Mouse (Mus musculus) adrenal gland, postnatal 25 days (tissue): Measurements from ENCODE around the gene Myt1l. TPM values are rescaled to one million over a fixed set of nuclear protein-coding genes. Genes with fewer than 3 reads are reported as not detected.
A peak's percentile ranks its signal among the peaks of the same experiment; 100 is the strongest.

Source experiments
- DNase-seq: peaks from one replicate; pipeline ENCODE4 v3.0.0; 2021; ENCODE audit warnings: mixed read lengths
- total RNA-seq: library from RNA; stranded (reverse); gene quantifications from 2 replicates; pipeline ENCODE4 v1.2.3, GENCODE M21; 2021

Gene Myt1l
- total RNA-seq, 1 experiment from 2014 or later: 2.9 TPM

DNA sequence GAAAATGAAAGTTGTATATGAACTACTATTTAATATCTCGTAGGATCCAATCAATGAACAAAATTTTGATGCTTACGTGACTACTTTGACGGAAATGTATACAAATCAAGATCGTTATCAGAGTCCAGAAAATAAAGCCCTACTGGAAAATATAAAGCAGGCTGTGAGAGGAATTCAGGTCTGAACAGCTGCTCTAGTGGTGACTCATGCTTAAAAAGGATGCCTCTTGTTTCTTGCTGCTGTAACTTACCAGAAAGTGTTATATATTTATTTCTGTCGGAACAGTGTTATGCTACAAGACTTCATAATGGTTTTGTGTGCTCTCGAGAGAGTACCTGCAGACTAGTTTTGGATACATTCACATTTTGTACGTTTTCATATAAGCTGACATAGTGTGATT, 392.1 kb downstream of the Myt1l start:
- DNase-seq: no peak

DNA sequence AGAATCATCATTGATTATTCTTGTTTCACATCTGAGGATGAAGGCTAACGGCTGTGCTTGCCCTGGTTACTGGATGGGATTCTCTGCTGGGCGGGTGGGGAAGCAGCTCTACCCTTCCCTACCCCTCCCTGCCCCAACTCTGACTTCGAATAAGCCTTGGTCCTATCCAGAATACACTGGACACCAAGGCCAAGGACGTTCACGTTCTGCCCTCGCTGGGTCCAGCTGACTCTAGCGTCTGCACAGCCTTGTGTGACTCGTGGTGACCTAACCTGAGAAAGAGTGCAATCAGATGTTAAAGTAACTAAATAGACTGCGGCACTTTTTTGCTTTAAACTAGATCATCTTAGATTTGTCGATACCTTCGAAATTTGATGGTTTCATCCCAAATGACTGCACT, 393.3 kb downstream of the Myt1l start:
- DNase-seq: no peak

DNA sequence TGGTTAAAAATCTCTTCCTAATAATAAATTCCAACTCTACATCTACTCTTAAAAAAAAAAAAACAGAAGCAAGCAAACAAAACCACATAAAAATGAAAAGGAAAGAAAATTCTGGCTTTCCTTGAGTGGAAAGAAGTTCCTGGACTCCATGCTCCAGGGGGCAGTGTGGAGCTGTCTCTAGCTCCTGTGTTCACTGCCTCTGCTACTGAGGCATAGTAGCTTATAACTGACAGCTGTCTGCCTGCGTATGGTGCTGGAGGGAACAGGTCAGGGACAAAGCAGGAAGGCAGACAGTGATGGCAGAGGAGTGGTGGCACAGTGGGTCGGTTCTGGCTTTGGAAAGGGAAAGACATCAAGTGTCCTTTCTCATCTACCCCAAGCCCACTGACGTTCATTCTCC, 398.7 kb downstream of the Myt1l start:
- peak; percentile 72 for DNase-seq

DNA sequence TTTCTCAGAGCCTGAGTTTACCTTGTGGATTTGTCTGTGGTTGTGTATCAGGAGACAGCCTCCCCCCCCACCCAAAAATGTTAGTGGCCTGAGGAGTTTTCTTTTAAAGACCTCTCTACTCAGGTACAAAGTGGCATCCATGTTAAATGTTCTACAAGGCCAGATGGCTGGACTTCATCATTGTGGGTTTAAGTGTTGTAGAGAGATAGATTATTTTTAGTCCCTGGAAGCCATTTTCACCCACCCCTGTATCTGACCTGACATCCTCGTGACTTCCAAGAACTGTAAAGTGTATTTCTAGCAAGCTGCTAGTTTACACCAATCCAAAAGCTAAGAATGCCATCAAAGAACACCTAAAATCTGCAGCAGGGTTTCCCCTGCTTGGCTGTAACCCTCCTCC, 402.4 kb downstream of the Myt1l start:
- no peak for DNase-seq

DNA sequence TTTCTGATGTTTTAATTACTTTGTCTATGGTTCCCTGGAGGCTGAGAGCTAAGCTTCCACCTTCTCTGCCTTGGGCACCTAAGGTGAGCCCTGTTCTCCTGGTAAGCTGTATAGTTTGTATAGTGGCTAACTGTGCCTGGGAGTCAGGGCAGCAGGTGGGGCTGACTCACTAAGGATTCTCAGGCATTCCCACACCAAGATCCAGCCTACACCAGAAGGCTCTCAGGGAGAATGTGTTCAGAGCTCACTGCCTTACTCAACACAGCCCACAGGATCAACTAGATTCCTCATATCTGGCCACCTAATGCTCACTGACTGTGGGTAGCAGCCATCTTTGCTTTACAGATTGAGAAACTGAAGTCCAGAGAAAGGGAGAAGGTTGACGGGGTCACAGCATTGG, 404.8 kb downstream of the Myt1l start:
- DNase-seq: no peak

DNA sequence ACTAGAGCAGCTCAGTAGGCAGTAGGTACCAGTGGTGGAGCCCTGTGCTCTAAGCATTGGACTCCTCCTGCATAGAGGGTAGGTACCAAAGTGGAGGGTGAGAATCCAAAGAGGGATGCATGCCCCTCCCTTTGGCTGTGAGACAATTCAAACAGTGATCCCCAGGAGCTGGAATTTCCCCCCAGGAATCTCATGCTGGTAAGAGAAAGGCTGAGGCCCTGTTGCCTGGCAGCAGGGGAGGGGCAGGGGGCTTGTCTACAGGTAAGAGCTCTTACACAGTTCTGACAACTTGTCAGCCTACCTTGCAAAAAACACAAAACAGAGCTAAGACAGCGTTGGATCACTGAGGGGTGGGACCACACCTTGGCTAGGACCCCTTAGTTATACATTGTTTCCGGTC, 405.3 kb downstream of the Myt1l start:
- DNase-seq: no peak

DNA sequence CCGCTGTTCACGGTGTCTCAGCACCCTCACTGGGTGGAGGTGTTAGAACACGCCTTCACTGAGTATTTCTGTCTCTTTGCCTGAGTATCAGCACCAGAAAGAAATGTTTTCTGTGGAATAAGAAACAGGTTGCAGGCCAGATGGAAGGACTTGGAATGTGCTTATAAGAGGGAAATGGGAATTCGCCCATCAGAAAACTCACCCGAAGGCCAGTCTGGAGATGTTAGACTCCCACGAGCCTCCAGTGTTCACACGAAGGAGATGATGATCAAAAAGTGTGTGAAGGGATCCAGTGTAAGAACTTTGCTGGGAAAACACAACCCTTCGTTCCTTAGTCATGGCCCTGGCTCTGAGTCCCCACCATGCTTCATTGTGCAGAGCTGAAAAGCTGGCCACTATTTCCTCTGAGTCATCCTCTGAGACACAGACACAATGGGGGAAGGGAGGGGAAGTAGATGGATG, 406.0 kb downstream of the Myt1l start:
- DNase-seq: no peak

DNA sequence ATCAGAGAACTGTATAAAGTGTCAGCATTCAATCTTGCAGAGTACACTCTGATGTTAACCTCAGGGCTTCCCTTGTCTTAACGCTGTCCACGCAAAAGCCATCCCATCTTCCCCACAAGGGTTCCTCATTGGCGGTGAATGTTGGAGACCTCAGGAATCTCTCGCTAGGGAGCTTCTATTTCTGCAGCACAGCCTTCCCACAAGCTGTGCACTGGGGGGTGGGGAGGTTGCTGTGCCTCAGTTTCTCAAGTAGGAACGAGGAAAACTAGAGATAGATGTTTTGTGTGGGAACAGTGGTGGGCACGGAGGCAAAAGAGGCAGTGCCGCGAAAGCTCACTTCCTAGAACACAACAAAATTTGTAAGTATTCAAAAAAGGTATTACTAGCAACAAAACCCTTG, 409.1 kb downstream of the Myt1l start, which contains the start of gene Pxdn:
Pxdn (plus strand) TSS at position 301 of the 400 bp plus-strand sequence.
- DNase-seq: no peak

DNA sequence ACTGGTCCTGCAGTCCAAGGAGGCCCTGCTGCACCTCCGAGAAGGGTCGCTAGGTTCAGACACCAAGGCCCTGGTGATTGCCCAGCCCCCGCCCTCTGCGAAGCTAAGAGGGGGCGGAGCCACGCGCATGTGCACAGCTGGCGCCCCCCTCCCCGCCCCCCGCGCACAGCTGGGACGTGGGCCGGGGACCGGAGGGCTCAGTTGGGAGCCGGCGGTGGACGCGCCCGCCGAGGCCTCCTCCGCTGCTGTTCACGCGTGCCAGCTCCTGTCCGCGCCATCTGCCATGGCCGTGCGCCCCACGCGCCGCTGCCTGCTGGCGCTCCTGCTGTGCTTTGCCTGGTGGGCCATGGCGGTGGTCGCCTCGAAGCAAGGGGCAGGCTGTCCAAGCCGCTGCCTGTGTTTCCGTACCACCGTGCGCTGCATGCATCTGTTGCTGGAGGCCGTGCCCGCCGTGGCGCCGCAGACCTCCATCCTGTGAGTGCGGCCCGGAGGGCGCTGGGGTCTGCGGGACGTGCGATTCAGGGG, 409.7 kb downstream of the Myt1l start:
- DNase-seq: peak; percentile 75

DNA sequence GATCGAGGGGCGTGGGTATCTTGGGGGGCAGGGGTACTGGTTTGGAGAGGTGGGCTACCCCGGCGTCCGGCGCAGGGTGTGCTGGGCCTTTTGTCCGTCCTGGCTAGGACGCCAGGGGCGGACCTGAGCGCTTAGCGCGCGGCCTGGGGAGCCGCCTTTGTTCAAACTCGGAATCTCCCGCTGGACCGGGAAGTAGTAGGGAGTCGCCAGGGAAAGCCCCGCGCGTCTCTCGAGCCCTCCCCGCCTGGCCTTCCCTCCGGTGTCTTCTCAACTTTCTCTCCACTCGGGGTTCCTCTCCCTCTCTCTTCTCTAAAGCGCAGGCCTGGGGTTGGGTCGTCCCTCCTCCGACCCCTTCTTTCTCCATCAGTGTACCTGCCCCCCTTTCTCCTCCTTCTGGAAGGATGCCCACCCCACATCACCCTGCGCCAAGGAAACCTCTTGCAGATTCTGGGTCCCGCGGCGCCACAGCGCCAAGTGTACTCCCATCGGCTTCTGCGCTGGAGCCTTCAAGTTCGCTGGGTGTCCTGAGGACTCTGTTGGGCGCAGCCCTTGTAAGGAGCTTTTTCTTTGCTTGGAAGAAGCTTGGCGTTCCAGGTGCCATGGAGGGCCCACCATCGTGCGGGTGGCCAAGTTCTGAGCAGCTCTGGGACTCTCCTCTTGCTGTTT, 410.3 kb downstream of the Myt1l start:
- peak; percentile 73 for DNase-seq

DNA sequence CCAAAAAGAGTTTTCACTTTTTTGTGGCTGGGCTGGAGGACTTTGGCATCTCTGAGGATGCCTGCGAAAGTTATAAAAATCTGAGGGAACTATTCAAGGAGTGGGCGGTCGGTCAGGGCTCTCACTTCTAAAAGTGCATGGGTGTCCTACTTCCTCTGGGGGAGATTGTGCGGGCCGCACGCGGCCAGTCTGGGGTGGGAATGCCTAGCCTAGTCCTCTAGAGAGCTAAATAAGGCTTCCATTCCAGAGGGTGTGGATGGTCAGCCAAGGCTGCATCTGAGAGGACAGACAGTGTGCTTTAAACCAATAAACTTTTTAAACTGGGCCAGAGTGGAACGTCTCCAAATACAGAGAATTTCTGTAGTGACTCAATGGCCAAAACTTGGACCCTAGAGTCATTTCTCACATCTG, 411.1 kb downstream of the Myt1l start:
- DNase-seq: no peak

DNA sequence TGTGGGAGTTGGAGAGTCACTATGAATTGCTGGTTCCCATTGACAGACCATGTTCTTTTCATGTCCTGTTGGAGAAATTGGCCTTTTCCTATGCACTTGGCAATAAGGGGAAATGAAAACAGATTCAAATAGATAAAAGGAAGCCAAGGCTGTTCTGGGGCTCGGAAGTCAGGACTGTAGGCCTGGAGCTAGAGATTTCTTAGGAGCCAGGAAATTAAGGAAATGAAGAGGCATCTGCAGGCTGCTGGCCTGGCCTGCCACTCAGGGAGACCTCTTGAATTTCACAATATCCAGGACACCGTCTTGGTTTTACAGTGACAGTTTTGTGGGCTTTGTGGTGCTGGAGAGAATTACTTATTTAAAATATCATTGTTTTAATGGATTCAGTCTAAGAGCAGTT, 414.3 kb downstream of the Myt1l start:
- DNase-seq: no peak

DNA sequence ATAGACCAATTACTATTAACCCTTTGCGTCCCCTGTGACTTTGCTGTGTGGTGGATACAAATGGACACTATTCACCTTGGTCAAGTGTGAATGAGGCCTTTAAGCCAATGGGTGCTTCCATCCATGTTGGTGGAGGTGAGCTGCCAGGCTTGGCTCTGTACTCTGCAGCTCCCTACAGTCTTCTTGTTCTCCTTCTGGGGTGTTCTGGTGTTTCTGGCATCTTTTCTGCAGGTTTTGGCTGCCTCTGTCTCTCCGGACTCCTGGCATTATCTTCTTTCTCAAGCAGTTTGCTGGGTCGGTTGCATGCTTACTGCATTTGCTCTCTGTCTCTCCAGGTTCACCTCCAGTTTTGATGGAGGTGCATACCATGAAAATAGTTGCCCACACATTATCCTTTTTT, 416.5 kb downstream of the Myt1l start:
- no peak for DNase-seq

DNA sequence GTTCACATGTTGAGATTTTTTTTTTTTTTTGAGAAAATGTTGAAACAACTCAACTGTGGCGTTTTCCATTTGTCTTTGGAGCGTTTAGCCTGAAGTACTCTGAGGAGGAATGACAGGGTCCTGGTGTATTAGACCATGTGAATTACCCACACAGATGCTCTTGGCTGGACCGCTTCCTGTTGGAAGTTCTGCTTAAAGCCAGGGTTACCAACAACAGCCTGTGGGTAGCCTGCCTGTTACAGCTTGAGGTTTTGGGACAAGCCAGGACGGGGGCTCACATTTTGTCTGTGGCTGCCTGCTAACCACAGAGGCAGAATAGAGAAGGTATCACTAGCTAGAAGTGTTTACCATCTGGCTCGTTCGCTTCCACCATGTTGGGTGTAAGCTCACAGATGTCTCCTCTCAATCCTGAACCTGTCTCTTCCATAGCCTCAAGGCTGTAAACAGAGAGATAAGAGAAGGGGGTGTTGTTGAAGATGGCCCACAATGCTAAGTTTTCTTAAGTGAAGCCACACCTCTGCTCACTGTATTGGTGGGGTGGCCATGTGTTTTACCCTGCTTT, 417.1 kb downstream of the Myt1l start:
- DNase-seq: no peak

DNA sequence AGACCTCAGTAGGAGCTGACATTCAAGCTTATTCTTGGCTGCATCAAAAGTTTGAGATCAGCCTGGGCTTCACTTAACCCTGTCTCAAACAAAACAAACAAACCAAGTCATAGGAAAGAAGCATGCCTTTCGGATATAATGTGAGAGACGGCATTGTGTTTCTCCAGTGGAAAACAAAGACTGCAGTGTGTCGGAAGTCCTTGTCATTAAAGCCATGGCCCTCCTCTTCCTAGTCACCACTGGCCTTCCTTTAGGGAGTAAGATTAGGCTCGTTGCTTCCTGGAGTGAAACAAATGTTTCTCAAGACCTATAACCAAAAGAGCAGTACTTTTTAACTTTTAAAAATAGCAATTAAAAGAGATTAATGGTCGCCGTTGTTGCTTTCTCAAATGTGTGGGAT, 422.9 kb downstream of the Myt1l start:
- no peak for DNase-seq

DNA sequence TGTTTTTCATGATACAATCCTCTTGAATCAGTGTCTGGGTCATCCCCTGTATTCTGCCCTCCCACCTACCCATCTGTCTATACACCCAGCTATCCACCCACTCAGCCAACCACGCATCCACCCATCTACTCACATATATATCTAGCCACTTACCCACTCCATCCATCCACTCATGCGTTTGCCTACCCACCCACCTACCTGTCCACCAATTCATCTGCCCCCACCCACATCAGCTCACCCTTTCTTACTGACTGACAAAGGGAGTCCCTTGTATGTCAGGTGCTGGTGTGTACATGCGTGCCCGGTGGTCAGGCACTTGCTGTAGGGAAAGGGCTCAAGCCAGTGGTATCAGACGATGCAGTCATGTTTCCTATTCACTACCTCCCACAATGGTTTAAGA, 423.3 kb downstream of the Myt1l start:
- no peak for DNase-seq

DNA sequence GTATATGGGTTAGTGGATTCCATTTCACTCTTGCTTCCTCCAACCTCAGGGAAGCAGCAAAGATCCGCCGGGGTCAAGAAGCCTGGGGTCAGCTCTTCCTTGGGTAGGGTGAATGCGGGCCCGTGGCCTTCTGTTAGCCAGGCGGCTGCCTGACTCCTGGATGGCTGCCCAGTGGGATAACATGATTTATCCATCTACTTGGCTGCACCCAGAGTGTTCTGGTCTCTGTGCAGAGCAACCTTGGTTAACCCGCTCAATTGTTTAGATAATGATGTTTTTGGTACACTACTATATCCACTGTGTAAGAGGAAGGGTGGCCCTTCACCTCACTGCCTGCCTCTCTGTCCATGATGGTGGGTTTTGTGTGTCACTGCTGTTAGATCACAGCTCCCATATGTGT, 423.9 kb downstream of the Myt1l start:
- peak; percentile 85 for DNase-seq

DNA sequence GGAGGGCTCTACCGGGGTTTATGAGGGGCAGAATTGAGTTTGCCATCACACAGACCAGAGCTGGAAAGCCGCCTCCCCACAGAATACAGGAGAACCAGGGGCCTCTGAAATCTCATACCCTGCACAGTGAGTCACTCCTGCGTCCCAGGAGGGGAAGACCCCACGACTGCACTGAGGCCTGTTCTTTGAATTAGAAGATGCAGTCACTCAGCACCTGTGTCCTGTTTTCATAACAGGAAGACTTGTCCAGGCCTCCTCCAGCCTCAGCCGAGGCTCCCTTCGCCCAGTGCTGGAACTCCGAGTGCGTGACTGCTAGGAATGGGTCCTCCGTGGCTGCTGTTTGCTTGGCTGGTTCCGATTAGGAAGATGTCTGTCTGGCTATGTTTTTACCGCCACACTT, 425.8 kb downstream of the Myt1l start:
- no peak for DNase-seq

DNA sequence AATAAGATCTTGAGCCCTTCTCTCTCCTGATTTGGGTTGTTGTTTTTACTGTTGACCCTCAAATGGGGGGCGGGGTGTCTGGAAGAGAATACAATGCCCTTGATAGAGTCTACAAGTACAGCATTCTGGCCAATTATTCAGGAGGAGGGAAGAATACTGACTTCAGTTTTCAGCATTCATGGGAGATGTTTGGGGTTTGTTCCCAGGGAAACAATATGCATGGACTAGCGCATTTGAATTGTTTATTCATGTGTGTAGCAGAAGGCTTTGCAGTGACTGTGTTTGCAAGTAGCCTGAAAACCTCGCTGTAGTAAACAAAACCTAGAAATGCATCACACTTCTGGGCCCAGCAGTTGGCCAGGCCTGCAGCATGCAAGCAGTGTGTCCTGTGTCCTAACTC, 426.3 kb downstream of the Myt1l start:
- no peak for DNase-seq

DNA sequence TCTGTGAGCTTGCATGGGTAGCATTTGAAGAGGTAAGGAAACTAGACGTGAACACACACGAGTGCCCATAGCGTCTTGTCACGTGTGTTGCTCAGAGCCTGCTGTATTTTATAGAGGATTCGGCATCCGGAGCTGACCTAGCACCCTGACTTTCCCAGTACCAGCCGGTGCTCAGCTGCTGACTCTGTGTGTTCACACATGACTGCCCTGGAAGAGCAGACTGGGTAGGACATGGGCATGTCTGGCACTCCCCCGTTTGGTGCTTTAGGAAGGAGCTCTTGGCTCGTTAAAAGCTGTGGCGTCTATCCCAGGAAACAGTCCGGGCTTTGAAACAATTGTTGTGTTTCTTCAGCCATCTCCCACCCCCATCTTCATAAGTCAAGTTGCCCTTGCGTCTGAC, 428.8 kb downstream of the Myt1l start:
- DNase-seq: no peak

DNA sequence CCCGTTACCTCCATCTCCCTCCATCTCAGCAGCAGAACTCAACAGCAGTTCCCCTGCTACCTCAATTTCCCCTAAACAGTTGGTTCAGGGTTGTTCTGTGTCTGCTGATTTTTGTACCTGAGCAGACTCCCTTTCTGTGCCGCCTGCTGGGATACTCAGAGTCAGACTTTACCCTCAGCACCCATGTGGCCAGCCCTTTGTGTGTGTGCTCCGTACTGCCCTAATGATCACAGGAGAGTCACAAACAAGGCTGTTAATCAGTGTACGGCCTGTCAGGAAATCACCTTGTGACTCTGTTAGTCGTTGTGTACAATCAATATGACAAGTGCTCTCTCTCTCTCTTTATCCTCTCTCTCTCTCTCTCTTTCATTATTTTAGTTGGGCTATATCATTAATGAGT, 430.5 kb downstream of the Myt1l start:
- no peak for DNase-seq

DNA sequence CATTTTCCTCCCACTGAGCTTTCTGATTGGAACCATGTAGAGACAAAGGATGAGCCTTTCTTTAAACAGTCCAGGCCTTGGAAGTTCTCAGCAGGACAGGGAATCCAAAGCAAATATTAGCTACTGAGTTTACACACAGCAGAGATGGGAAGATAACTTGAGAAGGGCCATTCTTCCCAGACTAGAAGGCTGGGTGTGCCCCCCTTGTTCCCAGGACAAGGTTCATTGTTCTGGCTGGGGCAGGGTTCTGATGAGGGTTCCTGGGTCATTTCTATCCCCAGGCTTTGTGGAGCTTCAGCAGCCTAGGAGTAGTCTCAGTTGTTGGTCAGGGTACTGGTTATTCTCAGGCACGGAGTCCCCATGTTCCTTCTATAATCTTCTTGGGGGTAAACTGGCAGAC, 432.9 kb downstream of the Myt1l start:
- no peak for DNase-seq

DNA sequence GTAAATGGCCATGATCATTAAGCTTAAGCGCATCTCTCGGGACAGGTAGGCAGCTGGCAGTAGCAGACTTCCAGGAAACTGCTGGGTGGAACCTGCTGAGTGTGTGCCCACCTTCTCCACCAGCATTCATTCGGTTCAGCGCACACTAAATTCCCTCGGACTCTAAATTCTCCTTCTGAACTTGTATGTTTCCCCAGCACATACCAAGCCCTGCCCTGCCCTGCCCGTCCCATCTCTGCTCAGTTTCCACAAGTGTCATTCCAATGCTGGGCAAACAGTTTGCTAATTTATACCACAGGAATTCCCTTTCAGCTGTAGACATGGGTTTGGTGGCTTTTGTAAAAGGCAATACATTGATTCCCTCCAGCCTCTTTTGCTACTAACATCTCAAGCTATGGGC, 436.8 kb downstream of the Myt1l start:
- no peak for DNase-seq

DNA sequence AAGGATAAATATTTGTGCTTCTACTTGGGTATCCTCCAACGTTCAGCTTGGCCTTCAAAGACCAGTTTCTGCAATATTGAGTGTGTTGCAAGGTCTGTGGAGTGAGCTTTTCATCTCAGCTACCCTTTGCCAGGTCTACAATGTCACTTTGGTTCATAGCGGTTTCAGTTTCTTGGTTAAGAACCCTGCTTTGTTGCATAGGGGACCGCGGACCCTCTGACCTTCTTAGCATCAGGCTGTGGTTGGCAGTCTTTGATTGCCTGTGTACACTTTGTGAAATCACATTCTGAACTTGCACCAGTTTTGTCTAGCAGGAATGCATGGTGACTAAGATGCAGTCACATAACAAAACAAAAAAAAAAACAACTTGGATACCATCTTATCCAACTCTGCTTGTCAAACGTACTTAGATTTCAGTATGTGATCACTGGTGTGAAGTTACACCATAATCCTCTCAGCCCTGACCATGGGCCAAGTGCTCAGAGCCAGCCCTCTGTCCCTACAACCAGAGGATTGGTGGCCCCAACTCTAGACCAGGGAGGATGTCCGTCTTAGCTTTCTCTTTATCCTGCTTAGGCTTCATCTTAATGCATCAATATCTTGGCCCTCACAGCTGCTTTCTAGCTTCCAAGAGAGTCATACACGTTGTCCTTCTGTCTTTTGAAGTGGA, 443.7 kb downstream of the Myt1l start:
- no peak for DNase-seq
